ENCODE assay signal across 14 mouse cellular contexts in the genomic region with DNA sequence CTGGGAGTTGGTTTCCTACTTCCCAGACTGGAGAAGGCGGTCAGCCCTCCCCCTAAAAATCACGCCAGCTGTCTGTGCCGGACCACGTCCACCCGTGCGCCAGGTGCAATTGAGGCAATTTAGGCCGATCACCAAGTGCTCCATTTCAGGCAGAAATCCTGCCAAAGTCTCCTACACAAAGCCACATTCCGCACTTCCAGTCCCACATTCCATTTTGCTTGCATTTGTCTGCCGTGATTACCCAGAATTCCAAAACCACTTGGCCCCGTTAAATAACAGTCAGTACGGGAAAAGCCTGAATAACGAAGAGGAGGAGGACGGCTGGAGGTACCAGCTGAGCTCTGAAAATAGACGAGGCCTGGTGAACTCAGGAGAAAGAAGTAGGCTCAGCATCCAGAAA.
DNase-seq lines count a peak whose midpoint lies in the region; ATAC-seq lines count a peak whose summit lies in the region.
"Had no signal": no experiment of that assay in that cellular context is flagged by ENCODE, and none has a peak within 500 bp of the region (broad histone marks: within the 10 kb centered on the region; RNA-seq: fewer than 3 reads in every experiment).

No protein-coding gene starts in this region.

- H3K36me3 ChIP-seq in embryonic facial prominence, embryonic 10.5 days (replicated peaks), result no peaks in the 10 kb centered on the region
- H3K36me3 ChIP-seq: embryonic facial prominence, embryonic 12.5 days; hindbrain, embryonic 10.5 days; intestine, embryonic 15.5 days; liver, embryonic 12.5 days had no signal

- H3K4me3 ChIP-seq in embryonic facial prominence, embryonic 10.5 days, result no peak overlapping the region
- H3K4me3 ChIP-seq: embryonic facial prominence, embryonic 12.5 days; hindbrain, embryonic 10.5 days; intestine, embryonic 15.5 days; liver, embryonic 12.5 days had no signal

- ATAC-seq in frontal cortex, adult (ENCODE audit: low TSS enrichment), result peak; percentile 77
- ATAC-seq: intestine, embryonic 15.5 days; liver, embryonic 12.5 days had no signal

- H3K4me1 ChIP-seq in embryonic facial prominence, embryonic 10.5 days, result no peaks in the 10 kb centered on the region
- H3K4me1 ChIP-seq: embryonic facial prominence, embryonic 12.5 days; hindbrain, embryonic 10.5 days; intestine, embryonic 15.5 days; liver, embryonic 12.5 days had no signal

- 86% methylated on average over 14 of the region's 14 CpGs for WGBS in embryonic facial prominence, embryonic 10.5 days

- H3K9me3 ChIP-seq in embryonic facial prominence, embryonic 10.5 days, result peaks cover 1% of the 10 kb centered on the region; the same call in 1 of the 2 replicates
- H3K9me3 ChIP-seq: embryonic facial prominence, embryonic 12.5 days; intestine, embryonic 15.5 days had no signal

- DNase-seq in frontal cortex, postnatal 10 days (ENCODE audit: low spot score in 2 of 2), result no peak
- DNase-seq in embryonic facial prominence, embryonic 10.5 days (ENCODE audit: low spot score), result peak; percentile 9
- DNase-seq in layer of hippocampus, adult 9-11 months, result peak; percentile 61
- DNase-seq in right cerebral cortex, postnatal 14 days, result peak; percentile 7
- DNase-seq in gastrocnemius, adult 18-20 months (ENCODE audit: low spot score), result no peak
- no peak for DNase-seq in cerebellum, postnatal 36 days
- DNase-seq: adrenal gland, postnatal 10 days; cerebellum, adult 18-20 months; kidney, postnatal 25 days had no signal

- no peaks in the 10 kb centered on the region for H3K27me3 ChIP-seq in embryonic facial prominence, embryonic 10.5 days (replicated peaks; ENCODE audit: low read depth, poor library complexity, severe bottlenecking)
- H3K27me3 ChIP-seq: embryonic facial prominence, embryonic 12.5 days; intestine, embryonic 15.5 days; liver, embryonic 12.5 days had no signal

- no peak overlapping the region for H3K27ac ChIP-seq in embryonic facial prominence, embryonic 10.5 days (replicated peaks)
- H3K27ac ChIP-seq: embryonic facial prominence, embryonic 12.5 days; hindbrain, embryonic 10.5 days; intestine, embryonic 15.5 days; liver, embryonic 12.5 days had no signal

Comparison
In these comparisons a context has a peak if more than half of its experiments do, and no peak if none do; other contexts are left out.
1. DNase-seq: peak in embryonic facial prominence, embryonic 10.5 days (single experiment), layer of hippocampus, adult 9-11 months (single experiment) and right cerebral cortex, postnatal 14 days (single experiment); none in frontal cortex, postnatal 10 days (0 of 2), gastrocnemius, adult 18-20 months (single experiment) and cerebellum, postnatal 36 days (0 of 2).